Mouse (Mus musculus) testis, adult 2 months (tissue): Measurements from ENCODE around the gene Eif1ad. TPM values are rescaled to one million over a fixed set of nuclear protein-coding genes. Genes with fewer than 3 reads are reported as not detected.

ENCODE experiments used
- H3K27ac ChIP-seq: fragments of 200-500 bp; 2 replicates; pipeline ENCODE4 v1.5.1; 2012; ENCODE audit warnings: low read depth, low read length; ENCODE audit not compliant: control insufficient read depth, insufficient read depth
- H3K27me3 ChIP-seq: fragments of 200-500 bp; 2 replicates; pipeline ENCODE4 v1.6.1; 2012; ENCODE audit warnings: mild to moderate bottlenecking, low read length, moderate library complexity; ENCODE audit not compliant: control insufficient read depth, insufficient read depth
- H3K36me3 ChIP-seq: fragments of 200-500 bp; 2 replicates; pipeline ENCODE4 v1.6.1; 2012; ENCODE audit warnings: mild to moderate bottlenecking, low read length; ENCODE audit not compliant: control insufficient read depth, insufficient read depth
- H3K4me1 ChIP-seq: fragments of 200-500 bp; 2 replicates; pipeline ENCODE4 v1.6.1; 2012; ENCODE audit warnings: low read length; ENCODE audit not compliant: control insufficient read depth, insufficient read depth
- H3K4me3 ChIP-seq: fragments of 200-500 bp; 2 replicates; pipeline ENCODE4 v1.5.1; 2012; ENCODE audit warnings: low read depth, mild to moderate bottlenecking, low read length, moderate library complexity, mixed read lengths; ENCODE audit not compliant: control insufficient read depth
- CTCF ChIP-seq: fragments of 200-500 bp; IDR thresholded peaks from 2 replicates; pipeline ENCODE4 v1.5.1; 2012; ENCODE audit warnings: low read depth, mild to moderate bottlenecking, inconsistent platforms, low read length, moderate library complexity; ENCODE audit not compliant: control insufficient read depth, insufficient read depth, insufficient replicate concordance
- POLR2A ChIP-seq: fragments of 200-500 bp; IDR thresholded peaks from 2 replicates; pipeline ENCODE4 v1.6.1; 2012; ENCODE audit warnings: low read depth, mild to moderate bottlenecking, inconsistent platforms, low read length, moderate library complexity; ENCODE audit not compliant: control insufficient read depth
- polyA plus RNA-seq: library from polyadenylated mRNA; depleted of rRNA; stranded (reverse); fragments of >200 nt; gene quantifications from 2 replicates; pipeline ENCODE4 v1.2.3, GENCODE M21; 2012

The Eif1ad gene
- polyA plus RNA-seq, 1 experiment: 24.5 TPM

GRCm38 (mm10) chr19:5409068-5409467 is 42.5 kb downstream of the Eif1ad start:
- no peaks in the 10 kb centered on the region for H3K27me3 ChIP-seq
- no peak for TF ChIP-seq CTCF
- no peak for TF ChIP-seq POLR2A
- peak overlapping the region; percentile 23; the same call in 1 of the 2 replicates for H3K27ac ChIP-seq

GRCm38 (mm10) chr19:5410641-5411040 is 44.1 kb downstream of the Eif1ad start:
- H3K36me3 ChIP-seq: no peaks in the 10 kb centered on the region
- H3K27me3 ChIP-seq: no peaks in the 10 kb centered on the region
- no peak for TF ChIP-seq CTCF
- TF ChIP-seq POLR2A: no peak
- H3K27ac ChIP-seq: no peak overlapping the region
- no peak overlapping the region for H3K4me3 ChIP-seq
- H3K4me1 ChIP-seq: peaks cover 11% of the 10 kb centered on the region

More at GRCm38 (mm10) chr19:5409068-5409467, 42.5 kb downstream of the Eif1ad start:
- Histone ChIP-seq H3K36me3 (no peaks in the 10 kb centered on the region), H3K4me3 (no peak overlapping the region), H3K4me1 (peaks cover 7% of the 10 kb centered on the region)

- Histone ChIP-seq H3K4me1 (peaks cover 9% of the 10 kb centered on the region), H3K4me3 (no peak overlapping the region), H3K36me3 (no peaks in the 10 kb centered on the region), H3K27ac (no peak overlapping the region), H3K27me3 (no peaks in the 10 kb centered on the region)
- TF ChIP-seq POLR2A (no peak), CTCF (no peak)
These were observed 45.4 kb downstream of the Eif1ad start for GRCm38 (mm10) chr19:5411961-5412360.

- Histone ChIP-seq H3K36me3 (no peaks in the 10 kb centered on the region), H3K4me1 (peaks cover 9% of the 10 kb centered on the region), H3K27ac (no peak overlapping the region), H3K4me3 (no peak overlapping the region), H3K27me3 (no peaks in the 10 kb centered on the region)
- TF ChIP-seq POLR2A: no peak
- TF ChIP-seq CTCF: no peak
These were observed 47.3 kb downstream of the Eif1ad start for GRCm38 (mm10) chr19:5413840-5414239.

- TF ChIP-seq CTCF (no peak), POLR2A (peak; percentile 46; the same call in 1 of the 2 replicates)
- Histone ChIP-seq H3K27me3 (no peaks in the 10 kb centered on the region), H3K4me3 (no peak overlapping the region), H3K4me1 (peaks cover 5% of the 10 kb centered on the region), H3K27ac (peak overlapping the region; percentile 76), H3K36me3 (no peaks in the 10 kb centered on the region)
These were observed 48.0 kb downstream of the Eif1ad start for GRCm38 (mm10) chr19:5414534-5414957.

- Histone ChIP-seq H3K36me3 (peaks cover 2% of the 10 kb centered on the region), H3K27me3 (no peaks in the 10 kb centered on the region), H3K4me3 (no peak overlapping the region), H3K27ac (no peak overlapping the region), H3K4me1 (peaks cover 16% of the 10 kb centered on the region)
- TF ChIP-seq CTCF (no peak), POLR2A (no peak)
These were observed 52.4 kb downstream of the Eif1ad start for GRCm38 (mm10) chr19:5418750-5419466.

- Histone ChIP-seq H3K36me3 (peaks cover 2% of the 10 kb centered on the region), H3K27me3 (no peaks in the 10 kb centered on the region), H3K27ac (no peak overlapping the region), H3K4me3 (no peak overlapping the region), H3K4me1 (peaks cover 18% of the 10 kb centered on the region)
- TF ChIP-seq POLR2A (no peak), CTCF (no peak)
These were observed 53.1 kb downstream of the Eif1ad start for GRCm38 (mm10) chr19:5419630-5420029.
